Mouse (Mus musculus): ENCODE measurements at regions not wholly inside any gene's neighbourhood (a gene's known extent, or its start where the extent isn't known, plus 50 kb on each side); places are given as distances from the start of the nearest gene placed in this dataset.
"Not testable (repeated sequence)": the region's sequence is repeated elsewhere in the genome, so short reads cannot be mapped to it uniquely, and the experiment has no call there.

GRCm38 (mm10) chr3:56963251-56963650 is 338.5 kb downstream of the Tm4sf1 start:
- H3K27me3 ChIP-seq (ENCODE audit: control insufficient read depth, insufficient read depth, low read length): no peaks in the 10 kb centered on the region
- ATAC-seq (replicated peaks; ENCODE audit: insufficient number of reproducible peaks, low FRiP score, low TSS enrichment): no peak
- H3K4me3 ChIP-seq (ENCODE audit: low read depth, low read length): no peak overlapping the region
- no peak overlapping the region for H3K9ac ChIP-seq (ENCODE audit: low read depth, low read length)
- H3K36me3 ChIP-seq (ENCODE audit: control insufficient read depth, insufficient read depth, low read length): no peaks in the 10 kb centered on the region
- no peak overlapping the region for H3K4me2 ChIP-seq
- no peaks in the 10 kb centered on the region for H3K4me1 ChIP-seq (ENCODE audit: control insufficient read depth, insufficient read depth, low read length)
- no peaks in the 10 kb centered on the region for H3K9me3 ChIP-seq (replicated peaks; ENCODE audit: control insufficient read depth, low read length)
- H3K27ac ChIP-seq (ENCODE audit: low read depth, low read length): no peak overlapping the region
- WGBS (ENCODE audit: insufficient replicate concordance): 70% methylated on average over 3 of the region's 3 CpGs

- Histone ChIP-seq H3K27ac (ENCODE audit: low read depth, low read length) (no peak overlapping the region), H3K4me1 (ENCODE audit: control insufficient read depth, insufficient read depth, low read length) (no peaks in the 10 kb centered on the region), H3K9ac (ENCODE audit: low read depth, low read length) (no peak overlapping the region), H3K4me2 (no peak overlapping the region), H3K27me3 (ENCODE audit: control insufficient read depth, insufficient read depth, low read length) (no peaks in the 10 kb centered on the region), H3K9me3 (replicated peaks; ENCODE audit: control insufficient read depth, low read length) (no peaks in the 10 kb centered on the region), H3K4me3 (ENCODE audit: low read depth, low read length) (no peak overlapping the region), H3K36me3 (ENCODE audit: control insufficient read depth, insufficient read depth, low read length) (no peaks in the 10 kb centered on the region)
- WGBS (ENCODE audit: insufficient replicate concordance): 55% methylated on average over 3 of the region's 3 CpGs
- no peak for ATAC-seq (replicated peaks; ENCODE audit: insufficient number of reproducible peaks, low FRiP score, low TSS enrichment)
Measured at GRCm38 (mm10) chr3:56962248-56963013, 339.4 kb downstream of the Tm4sf1 start.

GRCm38 (mm10) chr3:56956978-56957377 is 344.8 kb downstream of the Tm4sf1 start:
- Histone ChIP-seq H3K36me3 (ENCODE audit: control insufficient read depth, insufficient read depth, low read length) (no peaks in the 10 kb centered on the region), H3K4me1 (ENCODE audit: control insufficient read depth, insufficient read depth, low read length) (no peaks in the 10 kb centered on the region), H3K27ac (ENCODE audit: low read depth, low read length) (no peak overlapping the region), H3K9me3 (replicated peaks; ENCODE audit: control insufficient read depth, low read length) (no peaks in the 10 kb centered on the region), H3K4me2 (no peak overlapping the region), H3K27me3 (ENCODE audit: control insufficient read depth, insufficient read depth, low read length) (no peaks in the 10 kb centered on the region), H3K4me3 (ENCODE audit: low read depth, low read length) (no peak overlapping the region), H3K9ac (ENCODE audit: low read depth, low read length) (no peak overlapping the region)
- 89% methylated on average over 2 of the region's 2 CpGs for WGBS (ENCODE audit: insufficient replicate concordance)
- ATAC-seq (replicated peaks; ENCODE audit: insufficient number of reproducible peaks, low FRiP score, low TSS enrichment): no peak

- Histone ChIP-seq H3K4me3 (ENCODE audit: low read depth, low read length) (no peak overlapping the region), H3K36me3 (ENCODE audit: control insufficient read depth, insufficient read depth, low read length) (no peaks in the 10 kb centered on the region), H3K27me3 (ENCODE audit: control insufficient read depth, insufficient read depth, low read length) (no peaks in the 10 kb centered on the region), H3K27ac (ENCODE audit: low read depth, low read length) (no peak overlapping the region), H3K4me1 (ENCODE audit: control insufficient read depth, insufficient read depth, low read length) (no peaks in the 10 kb centered on the region), H3K9ac (ENCODE audit: low read depth, low read length) (no peak overlapping the region), H3K9me3 (replicated peaks; ENCODE audit: control insufficient read depth, low read length) (no peaks in the 10 kb centered on the region), H3K4me2 (no peak overlapping the region)
- ATAC-seq (replicated peaks; ENCODE audit: insufficient number of reproducible peaks, low FRiP score, low TSS enrichment): no peak
- 86% methylated on average over 2 of the region's 2 CpGs for WGBS (ENCODE audit: insufficient replicate concordance)
Measured at GRCm38 (mm10) chr3:56955799-56956121, 346.0 kb downstream of the Tm4sf1 start.

GRCm38 (mm10) chr3:56955098-56955798 is 346.5 kb downstream of the Tm4sf1 start:
- Histone ChIP-seq H3K9ac (ENCODE audit: low read depth, low read length) (no peak overlapping the region), H3K4me3 (ENCODE audit: low read depth, low read length) (no peak overlapping the region), H3K4me2 (no peak overlapping the region), H3K27me3 (ENCODE audit: control insufficient read depth, insufficient read depth, low read length) (no peaks in the 10 kb centered on the region), H3K36me3 (ENCODE audit: control insufficient read depth, insufficient read depth, low read length) (no peaks in the 10 kb centered on the region), H3K27ac (ENCODE audit: low read depth, low read length) (no peak overlapping the region), H3K9me3 (replicated peaks; ENCODE audit: control insufficient read depth, low read length) (no peaks in the 10 kb centered on the region), H3K4me1 (ENCODE audit: control insufficient read depth, insufficient read depth, low read length) (no peaks in the 10 kb centered on the region)
- ATAC-seq (replicated peaks; ENCODE audit: insufficient number of reproducible peaks, low FRiP score, low TSS enrichment): no peak
- 75% methylated on average over 7 of the region's 7 CpGs for WGBS (ENCODE audit: insufficient replicate concordance)

GRCm38 (mm10) chr3:56942557-56942956 is 359.2 kb downstream of the Tm4sf1 start:
- H3K27me3 ChIP-seq (ENCODE audit: control insufficient read depth, insufficient read depth, low read length); H3K9ac ChIP-seq (ENCODE audit: low read depth, low read length); H3K36me3 ChIP-seq (ENCODE audit: control insufficient read depth, insufficient read depth, low read length); H3K9me3 ChIP-seq (replicated peaks; ENCODE audit: control insufficient read depth, low read length); H3K4me3 ChIP-seq (ENCODE audit: low read depth, low read length); H3K4me1 ChIP-seq (ENCODE audit: control insufficient read depth, insufficient read depth, low read length); ATAC-seq (replicated peaks; ENCODE audit: insufficient number of reproducible peaks, low FRiP score, low TSS enrichment); H3K27ac ChIP-seq (ENCODE audit: low read depth, low read length); H3K4me2 ChIP-seq: not testable (repeated sequence)
- no CpG with 5 or more reads among the region's 1 CpGs for WGBS (ENCODE audit: insufficient replicate concordance)

- not testable (repeated sequence) for H3K4me1 ChIP-seq (ENCODE audit: control insufficient read depth, insufficient read depth, low read length); H3K27me3 ChIP-seq (ENCODE audit: control insufficient read depth, insufficient read depth, low read length); H3K4me2 ChIP-seq; H3K4me3 ChIP-seq (ENCODE audit: low read depth, low read length); H3K36me3 ChIP-seq (ENCODE audit: control insufficient read depth, insufficient read depth, low read length); H3K9me3 ChIP-seq (replicated peaks; ENCODE audit: control insufficient read depth, low read length); ATAC-seq (replicated peaks; ENCODE audit: insufficient number of reproducible peaks, low FRiP score, low TSS enrichment); H3K9ac ChIP-seq (ENCODE audit: low read depth, low read length); H3K27ac ChIP-seq (ENCODE audit: low read depth, low read length)
- WGBS (ENCODE audit: insufficient replicate concordance): 80% methylated on average over 1 of the region's 2 CpGs
Measured at GRCm38 (mm10) chr3:56928940-56929339, 372.8 kb downstream of the Tm4sf1 start.

GRCm38 (mm10) chr3:56898491-56898890 is 403.3 kb downstream of the Tm4sf1 start:
- no peak overlapping the region for H3K4me3 ChIP-seq (ENCODE audit: low read depth, low read length)
- H3K27ac ChIP-seq (ENCODE audit: low read depth, low read length): no peak overlapping the region
- ATAC-seq (replicated peaks; ENCODE audit: insufficient number of reproducible peaks, low FRiP score, low TSS enrichment): no peak
- H3K9ac ChIP-seq (ENCODE audit: low read depth, low read length): no peak overlapping the region
- no peaks in the 10 kb centered on the region for H3K9me3 ChIP-seq (replicated peaks; ENCODE audit: control insufficient read depth, low read length)
- 80% methylated on average over 2 of the region's 2 CpGs for WGBS (ENCODE audit: insufficient replicate concordance)
- no peaks in the 10 kb centered on the region for H3K27me3 ChIP-seq (ENCODE audit: control insufficient read depth, insufficient read depth, low read length)
- H3K36me3 ChIP-seq (ENCODE audit: control insufficient read depth, insufficient read depth, low read length): no peaks in the 10 kb centered on the region
- no peak overlapping the region for H3K4me2 ChIP-seq
- no peaks in the 10 kb centered on the region for H3K4me1 ChIP-seq (ENCODE audit: control insufficient read depth, insufficient read depth, low read length)

GRCm38 (mm10) chr3:56877062-56877461 is 424.7 kb downstream of the Tm4sf1 start:
- no peaks in the 10 kb centered on the region for H3K27me3 ChIP-seq (ENCODE audit: control insufficient read depth, insufficient read depth, low read length)
- ATAC-seq (replicated peaks; ENCODE audit: insufficient number of reproducible peaks, low FRiP score, low TSS enrichment): no peak
- no peak overlapping the region for H3K4me3 ChIP-seq (ENCODE audit: low read depth, low read length)
- H3K4me2 ChIP-seq: no peak overlapping the region
- H3K4me1 ChIP-seq (ENCODE audit: control insufficient read depth, insufficient read depth, low read length): no peaks in the 10 kb centered on the region
- H3K9ac ChIP-seq (ENCODE audit: low read depth, low read length): no peak overlapping the region
- no peaks in the 10 kb centered on the region for H3K36me3 ChIP-seq (ENCODE audit: control insufficient read depth, insufficient read depth, low read length)
- H3K9me3 ChIP-seq (replicated peaks; ENCODE audit: control insufficient read depth, low read length): no peaks in the 10 kb centered on the region
- H3K27ac ChIP-seq (ENCODE audit: low read depth, low read length): no peak overlapping the region
- 79% methylated on average over 4 of the region's 4 CpGs for WGBS (ENCODE audit: insufficient replicate concordance)
